Mouse (Mus musculus) gastrocnemius, postnatal 10 days (tissue): ENCODE measurements around the gene Hba-x. TPM values are rescaled to one million over a fixed set of nuclear protein-coding genes. Genes with fewer than 3 reads are reported as not detected.
A peak's percentile ranks its signal among the peaks of the same experiment; 100 is the strongest.
"Not testable (repeated sequence)": the region's sequence is repeated elsewhere in the genome, so short reads cannot be mapped to it uniquely, and the experiment has no call there.

Experiments used
- DNase-seq: peaks from one replicate; pipeline ENCODE4 v3.0.0; 2021; ENCODE audit warnings: mixed read lengths
- total RNA-seq, 2 experiments: library from RNA; stranded (reverse); gene quantifications; 2 replicates each; pipeline ENCODE4 v1.2.3; 2021

Hba-x gene
- total RNA-seq, 2 experiments from 2014 or later: not detected

DNA sequence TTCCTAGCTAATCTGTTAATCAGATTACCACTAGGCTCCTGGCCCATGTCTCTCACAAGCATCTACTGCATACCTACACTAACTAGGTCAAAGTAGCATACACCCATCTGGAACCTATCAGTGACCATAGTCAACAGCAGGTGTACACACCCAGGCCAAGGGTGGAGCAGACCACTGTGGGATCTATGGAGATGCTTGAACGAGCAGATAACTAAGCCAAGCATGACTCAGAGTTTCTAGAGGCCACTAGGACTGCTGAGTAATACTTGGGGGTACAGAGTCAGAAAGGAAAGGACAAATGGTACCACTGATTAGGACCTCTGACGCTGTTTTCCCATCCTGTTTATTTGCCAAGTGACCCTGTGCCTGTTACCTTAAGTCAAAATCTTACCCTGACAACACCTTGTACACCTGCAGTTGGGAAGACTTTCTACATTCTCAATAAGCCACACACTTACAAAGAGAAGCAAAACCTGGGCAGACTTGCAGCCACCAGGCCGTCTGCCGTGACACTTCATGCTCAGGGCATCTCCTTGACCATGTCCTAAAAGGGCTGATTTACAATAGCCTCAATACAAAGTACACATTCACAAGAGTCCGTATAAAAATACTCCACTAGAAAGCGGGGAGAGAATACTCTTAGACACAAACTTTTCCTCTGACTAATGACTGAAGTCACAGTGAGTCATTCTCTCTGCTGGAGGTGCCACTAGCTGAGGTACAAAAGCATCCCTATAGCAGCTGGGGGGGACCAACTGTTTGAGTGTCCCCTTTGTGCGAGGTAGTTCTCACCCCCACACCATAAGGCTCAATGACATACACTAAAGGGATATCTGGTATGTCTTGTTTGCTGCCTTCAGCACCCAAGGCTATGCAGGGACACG, 25.1 kb upstream of the Hba-x start:
- DNase-seq: no peak

DNA sequence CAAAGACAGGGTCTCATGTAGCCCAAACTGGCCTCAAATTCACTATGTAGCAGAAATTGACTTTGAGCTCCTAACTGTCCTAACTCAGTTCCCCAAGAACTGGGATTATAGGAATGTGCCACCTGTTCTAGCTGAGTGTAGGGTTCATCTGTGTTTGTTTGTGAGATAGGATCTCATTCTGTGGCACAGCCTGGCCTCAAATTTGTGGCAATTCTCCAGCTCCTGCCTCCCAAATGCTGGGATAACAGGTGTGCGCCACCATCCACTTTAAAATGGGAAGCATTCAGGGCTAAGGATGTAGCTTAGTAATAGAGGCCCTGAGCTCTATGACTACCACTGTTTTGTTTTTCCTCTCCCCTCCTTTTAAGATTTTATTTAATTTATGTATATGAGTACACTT, 23.1 kb upstream of the Hba-x start:
- DNase-seq: no peak

DNA sequence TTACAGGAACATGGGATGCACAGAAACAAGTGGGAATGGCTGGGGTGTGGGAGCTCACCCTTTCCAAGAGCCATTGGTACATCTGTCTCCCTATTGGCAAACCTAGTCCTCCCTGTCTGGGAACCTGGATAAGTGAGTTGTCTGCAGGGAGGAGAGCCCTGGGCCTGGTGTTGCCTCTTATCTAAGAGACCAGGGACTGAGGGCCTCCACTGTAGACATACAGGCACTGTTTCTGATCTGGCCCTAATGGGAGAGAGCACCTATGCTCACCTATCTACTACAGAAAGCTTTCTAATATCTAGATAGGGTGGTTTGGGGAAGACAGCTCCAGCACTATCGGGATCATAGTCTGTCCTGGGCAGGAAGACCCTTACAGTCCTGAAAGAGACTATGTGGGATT, 20.1 kb upstream of the Hba-x start:
- DNase-seq: no peak

DNA sequence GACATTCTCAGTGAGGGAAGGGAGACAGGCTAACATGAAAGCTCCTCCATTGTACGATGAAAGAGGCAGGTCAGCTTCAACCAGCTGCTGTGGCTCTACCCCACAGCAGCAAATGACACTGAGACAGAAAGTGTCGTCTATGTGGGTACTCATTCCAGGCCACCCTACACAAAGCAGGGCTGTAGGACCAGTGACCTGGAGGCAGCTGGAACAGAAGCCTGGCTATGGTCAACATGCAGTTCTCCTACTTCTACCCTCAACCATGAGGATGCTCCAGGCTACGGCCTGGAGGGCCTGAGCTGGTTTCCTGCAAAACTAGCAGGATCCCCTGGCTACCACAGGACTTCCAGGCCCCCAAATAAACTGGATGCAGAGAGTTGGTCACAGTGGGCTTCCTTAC, 19.6 kb upstream of the Hba-x start:
- no peak for DNase-seq

DNA sequence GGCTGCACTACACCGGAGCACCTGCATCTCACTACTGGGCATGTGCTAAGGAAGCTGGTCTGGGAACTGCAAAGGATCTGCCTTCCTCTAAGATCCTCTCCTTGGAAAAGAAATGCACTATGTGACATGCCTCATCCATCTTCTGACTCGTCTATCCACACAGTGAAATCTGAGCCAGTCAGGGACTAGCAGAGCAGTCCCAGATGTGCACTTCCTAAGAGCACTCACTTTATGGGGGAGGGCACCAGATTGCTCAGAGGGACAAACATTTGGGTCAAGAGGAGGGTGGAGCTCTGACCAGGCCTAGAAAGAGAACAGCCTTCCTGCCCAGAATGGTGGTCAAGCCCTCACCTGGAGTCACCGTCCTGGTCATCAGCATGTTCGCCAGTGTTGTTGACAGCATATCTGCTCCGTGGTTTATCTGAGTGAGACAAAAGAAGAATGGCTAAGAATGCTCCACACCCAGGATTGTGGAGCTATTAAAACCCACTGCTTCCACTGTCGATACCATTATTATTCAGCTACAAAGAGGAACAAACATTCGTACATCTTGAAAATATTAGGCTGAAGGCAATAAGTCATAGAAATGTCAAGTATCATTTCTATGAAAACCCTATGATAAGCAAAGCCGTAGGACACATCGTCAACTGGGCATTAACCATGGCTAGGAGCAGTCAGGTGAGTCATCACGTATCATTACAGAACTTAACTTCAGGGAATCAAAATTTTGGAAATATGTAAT, 13.4 kb upstream of the Hba-x start:
- no peak for DNase-seq

DNA sequence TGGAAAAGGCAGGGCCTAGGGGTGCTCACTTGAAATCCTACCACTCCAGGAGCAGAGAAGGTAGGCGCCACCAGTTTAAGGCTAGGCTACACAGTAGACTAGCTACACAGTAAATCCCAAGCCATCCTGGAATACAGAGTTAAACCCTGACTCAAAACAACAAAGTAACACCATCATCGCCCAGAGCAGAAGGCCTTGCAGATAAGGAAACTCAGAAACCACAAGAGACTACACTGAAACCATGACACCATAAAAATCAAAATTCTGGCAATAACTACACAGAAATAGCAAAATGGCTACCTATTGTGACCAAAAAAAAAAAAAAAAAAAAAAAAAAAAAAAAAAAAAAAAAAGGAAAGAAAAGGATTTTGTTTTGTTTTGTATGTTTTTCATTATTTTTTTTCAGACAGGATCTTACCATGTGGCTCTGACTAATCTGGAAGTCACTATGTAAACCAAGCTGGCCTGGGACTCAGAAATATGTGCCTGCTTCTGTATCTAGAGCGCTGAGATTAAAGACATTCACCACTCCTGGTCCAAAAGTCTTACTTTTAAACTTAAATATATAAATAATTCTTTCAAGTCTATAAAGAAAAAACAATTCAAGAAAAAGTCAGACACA, 11.0 kb upstream of the Hba-x start:
- no peak for DNase-seq

DNA sequence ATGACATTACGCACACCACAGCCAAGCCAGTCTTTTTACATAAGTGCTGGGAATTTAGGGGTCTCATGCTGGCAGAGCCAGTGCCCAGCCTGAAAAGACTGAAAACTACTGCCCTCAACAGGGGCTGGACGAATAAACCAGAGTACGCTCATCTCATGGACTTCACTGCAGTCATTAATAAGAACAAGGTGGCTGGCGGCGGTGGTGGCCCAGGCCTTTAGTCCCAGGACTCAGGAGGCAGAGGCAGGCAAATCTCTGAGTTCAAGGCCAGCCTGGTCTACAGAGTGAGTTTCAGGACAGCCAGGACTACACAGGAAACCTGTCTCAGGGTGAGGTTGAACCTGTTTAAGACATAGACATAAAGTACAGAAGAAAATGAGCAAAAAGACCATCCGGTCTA, 10.0 kb upstream of the Hba-x start:
- DNase-seq: no peak

DNA sequence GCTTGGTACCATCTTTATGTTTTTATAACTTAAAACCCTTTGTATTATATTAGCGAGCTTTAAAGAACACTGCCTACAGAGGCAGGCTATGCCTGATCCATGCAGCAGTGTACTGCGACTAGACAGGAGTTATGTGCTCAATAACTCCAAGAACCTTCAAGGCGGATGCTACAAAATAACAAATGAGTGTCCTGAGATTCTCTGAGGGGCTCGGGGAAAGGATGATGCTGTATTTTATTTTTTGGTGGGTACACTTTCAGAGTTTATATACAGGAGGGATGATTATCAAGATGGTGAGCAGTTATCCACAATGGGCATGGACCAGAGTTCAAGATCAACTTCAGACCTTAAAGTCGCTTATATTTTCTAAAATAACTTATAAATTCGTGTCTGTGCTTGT, 9.4 kb upstream of the Hba-x start:
- DNase-seq: no peak

DNA sequence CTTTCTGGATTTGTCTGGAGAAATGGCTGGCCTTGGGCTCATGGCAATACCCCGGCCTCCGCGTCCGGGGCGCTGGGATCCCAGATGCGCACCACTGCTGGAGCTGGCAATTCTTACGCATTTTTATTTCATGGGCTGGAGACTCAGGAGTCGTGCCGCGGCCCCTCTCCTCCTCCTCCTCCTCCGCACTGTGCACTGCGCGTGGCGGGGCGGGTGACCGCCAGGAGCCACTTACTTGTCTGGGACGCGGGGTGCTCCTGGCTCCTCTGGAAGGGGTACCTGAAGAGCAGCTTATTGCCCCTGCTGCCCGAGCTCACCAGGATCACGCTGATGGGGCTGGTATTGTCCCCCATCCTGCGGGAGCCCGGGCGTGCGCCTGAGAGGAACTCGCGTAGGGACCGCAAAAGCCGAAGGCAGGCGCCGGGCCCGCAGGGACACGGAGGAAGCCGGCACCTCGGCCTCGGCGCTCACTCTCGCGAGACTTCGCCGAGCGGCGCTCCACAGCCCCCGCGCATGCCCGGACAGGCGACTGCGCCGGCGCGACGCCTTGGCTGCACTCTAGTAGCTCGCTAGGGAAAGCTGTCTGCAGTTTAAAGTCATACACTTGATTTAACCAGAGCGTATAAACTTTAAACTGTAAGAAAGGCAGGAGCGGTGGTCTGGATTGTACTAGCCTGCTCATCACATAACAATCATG, 8.9 kb upstream of the Hba-x start, which contains the start of gene Nprl3:
Gene Nprl3, minus strand, starts transcription at position 520 of the 697 bp plus-strand sequence.
- DNase-seq: peak; percentile 98

DNA sequence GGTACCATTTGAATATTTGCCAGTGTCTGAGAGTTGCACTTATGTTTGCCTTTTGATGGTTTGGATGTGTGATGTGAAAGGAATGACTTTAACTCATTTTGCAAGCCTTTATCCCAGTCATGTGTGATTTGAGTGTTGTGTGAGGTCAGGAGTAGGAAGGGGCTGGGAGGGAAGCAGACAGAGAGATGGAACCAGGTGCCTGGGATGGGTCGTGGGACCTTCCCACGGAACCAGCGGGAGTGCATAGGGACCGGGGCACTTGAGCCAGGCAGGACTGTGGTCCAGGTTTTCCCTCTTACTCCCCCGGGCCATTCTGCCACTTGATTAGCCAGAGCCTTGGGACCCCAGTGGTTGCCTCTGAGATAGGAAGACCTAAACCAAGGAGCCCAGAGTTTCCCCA, 8.2 kb upstream of the Hba-x start:
- no peak for DNase-seq

DNA sequence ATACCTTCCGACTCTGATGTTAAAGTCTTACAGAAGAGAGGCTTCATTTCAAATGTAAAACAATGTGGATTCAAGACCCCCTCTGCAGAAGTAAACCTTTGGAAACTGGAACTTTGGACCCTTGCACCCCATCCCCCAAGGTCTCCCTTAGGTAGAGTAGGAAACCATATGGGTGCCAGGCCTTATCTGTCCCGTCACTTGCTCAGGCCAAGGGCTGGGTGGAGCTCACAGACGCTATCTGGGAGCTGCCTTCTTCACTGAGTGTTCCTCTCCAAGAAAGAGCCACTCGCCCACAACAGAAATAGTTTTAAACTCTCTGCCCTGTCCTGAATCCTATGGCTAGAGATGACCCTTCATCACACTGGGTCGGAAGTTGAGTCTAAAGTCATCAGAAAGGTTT, 7.2 kb upstream of the Hba-x start:
- no peak for DNase-seq

DNA sequence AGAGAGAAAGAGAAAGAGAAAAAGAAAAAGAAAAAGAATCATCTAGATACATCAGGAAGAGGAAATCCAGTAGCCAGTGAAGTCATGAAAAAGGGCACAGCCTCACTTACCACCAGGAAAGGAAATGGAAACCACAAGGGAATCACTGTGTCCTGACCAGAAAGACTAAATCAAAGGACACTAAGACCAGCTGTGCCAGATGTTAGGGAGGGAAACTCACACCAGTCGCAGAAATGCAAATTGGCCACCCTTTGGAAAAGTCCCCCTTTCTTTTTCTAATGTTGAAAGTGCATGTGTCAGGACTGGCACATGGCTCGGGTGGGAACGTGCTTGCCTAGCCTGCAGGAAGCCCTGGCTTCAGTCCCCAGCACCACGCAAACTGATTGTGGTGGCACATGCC, 5.0 kb upstream of the Hba-x start:
- no peak for DNase-seq

DNA sequence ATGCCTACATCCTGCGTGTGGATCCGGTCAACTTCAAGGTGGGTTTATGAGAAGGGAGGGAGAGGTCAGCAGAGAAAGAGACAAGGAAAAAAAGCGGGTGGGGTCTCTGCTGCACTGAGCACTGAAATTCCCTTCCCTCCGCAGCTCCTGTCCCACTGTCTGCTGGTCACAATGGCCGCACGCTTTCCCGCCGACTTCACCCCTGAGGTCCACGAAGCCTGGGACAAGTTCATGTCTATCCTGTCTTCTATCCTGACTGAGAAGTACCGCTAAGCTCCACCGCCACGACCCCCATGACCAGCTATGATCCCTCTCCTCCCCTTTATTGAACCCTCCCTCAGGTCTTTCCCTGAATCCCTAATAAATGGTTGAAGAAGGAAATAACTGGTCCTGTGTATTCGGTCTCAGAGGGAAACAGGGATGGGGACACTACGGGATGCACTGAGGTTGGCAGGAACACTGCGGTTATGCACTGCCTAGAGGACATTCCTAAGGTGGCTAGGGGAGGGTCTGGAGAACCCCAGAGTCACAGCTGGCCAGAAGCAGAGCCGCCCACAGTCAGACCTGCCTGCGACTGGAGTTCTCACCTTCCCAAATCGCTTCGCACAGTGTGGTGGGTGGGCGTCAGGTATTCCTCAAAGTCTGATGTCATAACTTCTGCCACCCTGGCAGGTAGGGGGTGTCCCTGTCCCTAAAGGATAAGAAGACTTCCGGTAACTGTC, 1.7 kb downstream of the Hba-x start:
- no peak for DNase-seq

DNA sequence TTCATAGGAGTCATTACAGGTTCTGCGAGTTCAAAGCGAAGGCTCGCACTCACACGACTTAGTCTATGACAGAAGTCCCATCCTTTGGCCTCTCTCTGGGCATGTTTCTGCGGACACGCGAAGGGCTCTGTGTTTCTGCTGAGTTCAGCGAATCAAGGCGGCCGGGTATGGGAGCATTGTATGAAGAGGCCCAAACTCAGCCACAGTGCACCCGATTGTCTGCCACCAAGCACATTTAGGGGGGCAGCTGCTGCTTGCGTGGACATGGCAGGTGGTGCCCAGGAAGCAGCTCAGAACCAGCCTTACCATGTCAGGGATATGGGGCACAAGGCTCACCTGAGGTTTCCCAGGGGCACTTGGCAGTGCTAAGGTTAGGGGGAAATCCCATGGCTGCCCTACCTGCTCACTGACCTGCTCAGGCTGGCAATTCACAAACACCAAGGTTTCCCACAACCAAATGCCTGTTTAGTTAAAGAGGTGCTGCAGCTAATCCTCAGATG, 2.3 kb downstream of the Hba-x start:
- DNase-seq: no peak

DNA sequence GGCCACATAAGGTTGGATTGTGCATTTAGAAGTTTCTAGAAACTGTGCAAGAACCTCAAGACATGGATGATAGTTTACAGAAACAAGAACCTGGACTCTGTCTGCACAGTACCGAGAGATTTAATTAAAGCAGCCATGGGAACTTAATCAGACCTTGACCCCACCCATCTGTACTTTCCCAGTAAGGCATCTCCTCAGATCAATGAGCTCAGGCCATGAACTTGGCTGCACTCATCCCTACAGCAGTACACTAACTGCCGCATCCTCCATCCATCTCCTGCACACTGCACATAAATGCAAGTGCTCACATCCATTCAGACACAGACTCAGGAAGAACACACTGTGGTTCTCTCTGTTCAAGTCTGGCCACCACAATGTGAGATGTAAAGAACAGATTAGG, 4.4 kb downstream of the Hba-x start:
- DNase-seq: no peak

DNA sequence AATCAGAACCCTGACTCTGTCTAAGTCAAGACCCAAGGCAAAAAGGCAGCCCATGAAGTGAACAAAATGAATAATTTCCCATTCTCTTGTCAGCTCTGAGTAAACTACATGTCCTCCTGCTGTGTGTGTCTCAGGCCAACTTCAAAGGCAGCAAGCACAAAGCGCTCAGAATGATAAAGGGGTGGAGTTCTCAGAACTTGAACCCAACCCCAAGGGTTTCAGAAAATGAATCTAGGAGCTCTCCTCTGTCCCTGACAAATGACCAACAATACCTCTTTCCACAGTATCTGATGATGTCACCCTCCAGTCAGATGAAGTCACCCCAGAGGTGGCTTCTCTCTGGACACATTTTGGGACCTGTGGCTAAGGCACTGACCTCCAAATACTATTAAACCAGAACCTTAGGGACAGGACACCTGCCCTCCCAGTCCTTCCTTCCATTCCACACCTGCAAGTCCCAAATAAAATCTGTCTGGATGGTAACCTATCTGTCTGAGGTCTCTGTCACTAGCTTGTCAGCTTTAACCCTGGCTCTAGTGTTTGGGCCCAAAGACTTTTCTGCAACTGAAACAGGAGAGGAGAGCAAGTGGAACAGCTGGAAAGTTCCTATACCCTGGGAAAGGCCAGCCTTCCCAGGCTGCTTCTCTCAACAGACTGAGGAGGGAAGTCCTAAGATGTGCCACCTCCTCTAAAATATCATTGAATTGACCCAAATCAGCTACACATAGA, 5.4 kb downstream of the Hba-x start:
- DNase-seq: no peak

DNA sequence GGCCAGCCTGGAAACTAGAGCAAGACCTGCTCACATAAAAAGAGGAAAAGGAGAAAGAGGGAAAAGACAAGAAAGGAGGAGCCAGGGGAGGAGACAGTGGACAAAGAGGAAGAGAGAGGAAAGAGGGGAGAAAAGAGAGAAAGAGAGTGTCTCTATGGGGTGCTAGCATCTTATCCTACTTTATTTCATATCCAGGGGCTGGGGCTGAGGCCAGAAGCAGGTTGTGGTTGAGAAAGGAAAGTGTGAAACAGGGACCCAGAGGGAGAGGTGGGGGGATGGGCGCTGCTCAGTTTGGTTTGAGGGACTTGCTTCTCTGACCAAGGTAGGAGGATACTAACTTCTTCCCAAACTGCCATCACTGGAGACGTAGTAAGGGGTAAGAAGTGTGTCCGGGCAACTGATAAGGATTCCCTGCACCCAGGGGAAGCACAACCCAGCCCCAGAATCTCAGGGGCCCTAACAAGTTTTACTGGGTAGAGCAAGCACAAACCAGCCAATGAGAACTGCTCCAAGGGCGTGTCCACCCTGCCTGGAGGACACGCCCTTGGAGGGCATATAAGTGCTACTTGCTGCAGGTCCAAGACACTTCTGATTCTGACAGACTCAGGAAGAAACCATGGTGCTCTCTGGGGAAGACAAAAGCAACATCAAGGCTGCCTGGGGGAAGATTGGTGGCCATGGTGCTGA, 7.0 kb downstream of the Hba-x start, which contains the start of gene Hba-a1:
Gene Hba-a1, plus strand, starts transcription at position 421 of the 687 bp plus-strand sequence.
- not testable (repeated sequence) for DNase-seq

DNA sequence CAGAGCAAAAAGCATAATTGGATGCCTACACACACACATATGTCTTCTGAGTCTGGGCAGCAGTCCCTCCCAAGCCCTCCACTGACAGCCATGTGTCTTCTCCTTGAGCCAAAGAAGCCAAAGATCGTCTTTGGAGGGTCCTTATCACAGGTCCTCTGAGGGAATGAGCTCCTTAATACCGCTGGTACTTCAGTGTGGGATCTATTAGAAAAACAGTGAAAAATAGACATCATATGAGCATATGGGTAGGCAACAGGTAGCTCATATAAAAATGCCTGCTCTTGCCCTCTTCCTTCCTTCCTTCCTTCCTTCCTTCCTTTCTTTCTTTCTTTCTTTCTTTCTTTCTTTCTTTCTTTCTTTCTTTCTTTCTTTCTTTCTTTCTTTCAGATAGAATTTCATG, 8.4 kb downstream of the Hba-x start:
- not testable (repeated sequence) for DNase-seq

DNA sequence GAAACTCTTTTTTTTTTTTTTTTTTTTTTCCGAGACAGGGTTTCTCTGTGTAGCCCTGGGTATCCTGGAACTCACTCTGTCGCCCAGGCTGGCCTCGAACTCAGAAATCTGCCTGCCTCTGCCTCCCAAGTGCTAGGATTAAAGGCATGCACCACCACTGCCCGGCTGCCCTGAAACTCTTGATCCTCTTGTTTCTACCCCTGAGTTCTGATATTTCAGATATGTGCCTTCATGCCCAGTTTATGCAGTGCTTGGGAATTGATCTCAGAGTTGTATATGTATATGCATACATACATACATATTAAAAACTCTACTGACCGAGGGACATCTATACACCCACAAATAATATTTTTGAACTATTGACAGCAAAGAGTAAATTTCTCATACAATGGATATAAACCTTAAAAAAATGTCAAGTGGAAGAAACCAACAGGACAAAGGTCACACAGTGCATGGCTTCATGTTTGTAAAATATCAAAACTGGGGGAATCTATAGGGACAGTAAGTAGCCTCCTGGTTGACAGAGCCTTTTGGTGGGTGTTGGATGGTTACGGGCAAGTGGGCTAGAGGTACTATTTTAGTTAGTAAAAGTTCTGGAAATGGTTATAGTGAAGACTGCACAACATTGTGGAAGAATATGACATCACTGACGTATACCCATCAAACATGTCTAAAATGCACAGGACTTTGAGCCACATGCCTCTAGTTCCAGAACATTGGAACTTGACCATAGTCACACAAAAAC, 9.0 kb downstream of the Hba-x start:
- no peak for DNase-seq
